Mouse (Mus musculus) C2C12 (cell line): ENCODE results near the gene Lalba. TPM values are rescaled to one million over a fixed set of nuclear protein-coding genes. Genes with fewer than 3 reads are reported as not detected.
"Not testable (repeated sequence)": the region's sequence is repeated elsewhere in the genome, so short reads cannot be mapped to it uniquely, and the experiment has no call there.

Source experiments
- H3K27me3 ChIP-seq: one replicate; pipeline ENCODE4 v1.6.1; 2011; ENCODE audit not compliant: control insufficient read depth, insufficient read depth, insufficient read length
- H3K36me3 ChIP-seq: one replicate; pipeline ENCODE4 v1.6.1; 2011; ENCODE audit not compliant: control insufficient read depth, insufficient read depth
- H3K4me3 ChIP-seq: one replicate; pipeline ENCODE4 v1.5.1; 2011; ENCODE audit warnings: mild to moderate bottlenecking, control low read depth; ENCODE audit not compliant: poor library complexity, insufficient read depth, severe bottlenecking
- H3K79me2 ChIP-seq: one replicate; pipeline ENCODE4 v1.6.1; 2011; ENCODE audit not compliant: control insufficient read depth, insufficient read depth
- H3K79me3 ChIP-seq: one replicate; pipeline ENCODE4 v1.6.1; 2011; ENCODE audit warnings: low read depth, control low read depth
- H3ac ChIP-seq: one replicate; pipeline ENCODE3; 2011; ENCODE audit warnings: low read depth; ENCODE audit not compliant: control insufficient read depth, insufficient read length
- CEBPB ChIP-seq: IDR thresholded peaks from one replicate; pipeline ENCODE4 v1.6.1; 2011; ENCODE audit warnings: low read depth, mild to moderate bottlenecking, control low read depth, moderate library complexity
- CTCF ChIP-seq: IDR thresholded peaks from one replicate; pipeline ENCODE4 v1.5.1; 2011; ENCODE audit not compliant: control insufficient read depth, insufficient read depth, insufficient read length
- FOSL1 ChIP-seq: IDR thresholded peaks from one replicate; pipeline ENCODE4 v1.8.0; 2011; ENCODE audit warnings: mild to moderate bottlenecking, low read length; ENCODE audit not compliant: poor library complexity, insufficient read depth, severe bottlenecking
- MAX ChIP-seq: IDR thresholded peaks from one replicate; pipeline ENCODE4 v1.6.1; 2011; ENCODE audit warnings: mild to moderate bottlenecking, control low read depth
- MYOD1 ChIP-seq: IDR thresholded peaks from one replicate; pipeline ENCODE4 v1.6.1; 2011; ENCODE audit warnings: low read depth; ENCODE audit not compliant: control insufficient read depth, insufficient read length
- MYOG ChIP-seq: IDR thresholded peaks from one replicate; pipeline ENCODE4 v1.6.1; 2011; ENCODE audit not compliant: control insufficient read depth, insufficient read length; ENCODE audit errors: extremely low read depth
- USF1 ChIP-seq: IDR thresholded peaks from one replicate; pipeline ENCODE4 v1.6.1; 2011; ENCODE audit warnings: low read depth, mild to moderate bottlenecking, control low read depth, moderate library complexity
- microRNA-seq: library from miRNA; unstranded; fragments of <30 nt; microRNA quantifications from one replicate; pipeline ENCODE4, GENCODE M21; 2019; ENCODE audit warnings: borderline microRNAs expressed
- polyA plus RNA-seq: library from polyadenylated mRNA; unstranded; fragments of >200 nt; fragmentation: generic; extraction: Trizol; gene quantifications from one replicate; pipeline ENCODE4 v1.2.1, GENCODE M21; 2012; ENCODE audit warnings: missing spikeins

Gene Lalba
- polyA plus RNA-seq, 1 experiment = not detected

GRCm38 (mm10) chr15:98471539-98471938, 11.0 kb downstream of the Lalba start:
- H3ac ChIP-seq = no peak overlapping the region
- H3K79me2 ChIP-seq = no peaks in the 10 kb centered on the region
- peaks cover 62% of the 10 kb centered on the region for H3K27me3 ChIP-seq
- no peaks in the 10 kb centered on the region for H3K36me3 ChIP-seq
- TF ChIP-seq CTCF (no peak), MYOD1 (no peak), MYOG (no peak), FOSL1 (no peak), CEBPB (no peak), USF1 (no peak), MAX (no peak)
- no peak overlapping the region for H3K4me3 ChIP-seq
- H3K79me3 ChIP-seq = no peaks in the 10 kb centered on the region

GRCm38 (mm10) chr15:98469596-98469995, 12.9 kb downstream of the Lalba start, which contains the start of gene OR5BS1P:
TSS of gene OR5BS1P (plus strand) at chr15:98469896.
- Histone ChIP-seq H3K4me3 (no peak within 1 kb of the TSS), H3ac (no peak within 1 kb of the TSS), H3K79me3 (no peaks in the 10 kb centered on the region), H3K27me3 (peaks cover 61% of the 10 kb centered on the region), H3K79me2 (no peaks in the 10 kb centered on the region), H3K36me3 (no peaks in the 10 kb centered on the region)
- TF ChIP-seq MYOG (no peak), CEBPB (no peak), MAX (no peak), CTCF (no peak)

GRCm38 (mm10) chr15:98452288-98452687, 30.2 kb downstream of the Lalba start, which contains the start of gene Olfr281:
TSS of gene Olfr281 (plus strand) at chr15:98452588.
- Histone ChIP-seq H3ac (no peak within 1 kb of the TSS), H3K4me3 (no peak within 1 kb of the TSS), H3K27me3 (peaks cover 45% of the 10 kb centered on the region), H3K79me2 (no peaks in the 10 kb centered on the region), H3K36me3 (no peaks in the 10 kb centered on the region), H3K79me3 (no peaks in the 10 kb centered on the region)
- TF ChIP-seq USF1 (no peak), MYOG (no peak), CTCF (no peak), FOSL1 (no peak), MYOD1 (no peak), CEBPB (no peak), MAX (no peak)

- peaks cover 24% of the 10 kb centered on the region for H3K27me3 ChIP-seq
- H3ac ChIP-seq = no peak overlapping the region
- H3K79me3 ChIP-seq = no peaks in the 10 kb centered on the region
- TF ChIP-seq MYOG = no peak
- no peak for TF ChIP-seq FOSL1
- TF ChIP-seq MYOD1 = no peak
- TF ChIP-seq USF1 = no peak
- no peak for TF ChIP-seq CEBPB
- TF ChIP-seq CTCF = no peak
- H3K4me3 ChIP-seq = no peak overlapping the region
- no peaks in the 10 kb centered on the region for H3K79me2 ChIP-seq
- H3K36me3 ChIP-seq = no peaks in the 10 kb centered on the region
These were observed 34.0 kb downstream of the Lalba start for GRCm38 (mm10) chr15:98448521-98448920.

GRCm38 (mm10) chr15:98444561-98444960, 38.0 kb downstream of the Lalba start:
- Histone ChIP-seq H3K36me3 (no peaks in the 10 kb centered on the region), H3K79me3 (no peaks in the 10 kb centered on the region), H3K27me3 (peaks cover 3% of the 10 kb centered on the region), H3ac (no peak overlapping the region), H3K79me2 (no peaks in the 10 kb centered on the region), H3K4me3 (no peak overlapping the region)
- TF ChIP-seq CEBPB (no peak), CTCF (no peak), MYOG (no peak), USF1 (no peak), FOSL1 (no peak), MAX (no peak), MYOD1 (no peak)

- not testable (repeated sequence) for H3ac ChIP-seq, H3K79me2 ChIP-seq, H3K36me3 ChIP-seq, H3K79me3 ChIP-seq, H3K4me3 ChIP-seq
- H3K27me3 ChIP-seq = peaks cover 23% of the 10 kb centered on the region
These were observed 51.6 kb downstream of the Lalba start, which contains the start of gene Olfr282 for GRCm38 (mm10) chr15:98430925-98431324. TSS of gene Olfr282 (plus strand) at chr15:98431225.

Small RNA genes lying within 50 kb of the gene (microRNA-seq; reads per million reads assigned to microRNA genes)
- 1.1 reads per million, percentile 25 among the genes with 10 or more reads in this experiment for gene Mir1291

Other genes with a start within 250 kb of the Lalba start
- not detected for gene Olfr286, start 248.3 kb downstream of the Lalba start, polyA plus RNA-seq
- gene H1fnt, start 225.4 kb downstream of the Lalba start, polyA plus RNA-seq = not detected
- not detected for gene Zfp641, start 186.6 kb downstream of the Lalba start, polyA plus RNA-seq
- not detected for gene Olfr285, start 165.4 kb downstream of the Lalba start, polyA plus RNA-seq
- gene Olfr284, start 141.7 kb downstream of the Lalba start, polyA plus RNA-seq = not detected
- not detected for gene Olfr283, start 101.8 kb downstream of the Lalba start, polyA plus RNA-seq
- not detected for gene Olfr282, start 51.5 kb downstream of the Lalba start, polyA plus RNA-seq
- not detected for gene Olfr281, start 30.1 kb downstream of the Lalba start, polyA plus RNA-seq
- gene OR5BS1P, start 12.8 kb downstream of the Lalba start, polyA plus RNA-seq = not detected
- gene Olfr279, start 9.7 kb upstream of the Lalba start, polyA plus RNA-seq = not detected
- gene Kansl2, start 51.5 kb upstream of the Lalba start, polyA plus RNA-seq = 178 TPM
- gene Ccnt1, start 88.2 kb upstream of the Lalba start, polyA plus RNA-seq = 13.4 TPM
- gene 4930415O20Rik, start 88.3 kb upstream of the Lalba start, polyA plus RNA-seq = 0.09 TPM
- 52.6 TPM for gene Adcy6, start 127.4 kb upstream of the Lalba start, polyA plus RNA-seq
- gene Cacnb3, start 148.1 kb upstream of the Lalba start, polyA plus RNA-seq = 112 TPM
- 140 TPM for gene Ddx23, start 180.2 kb upstream of the Lalba start, polyA plus RNA-seq
- gene Rnd1, start 194.7 kb upstream of the Lalba start, polyA plus RNA-seq = 10.5 TPM
- gene Ccdc65, start 225.5 kb upstream of the Lalba start, polyA plus RNA-seq = 0.48 TPM
- gene Fkbp11, start 245.5 kb upstream of the Lalba start, polyA plus RNA-seq = 103 TPM